Mouse (Mus musculus): ENCODE measurements around the gene Hapln2. TPM values are rescaled to one million over a fixed set of nuclear protein-coding genes. Genes with fewer than 3 reads are reported as not detected.
A peak's percentile ranks its signal among the peaks of the same experiment; 100 is the strongest.

Hapln2 gene
- polyA plus RNA-seq (2012; rRNA removed) (0.29 and 0.63 TPM in 2 replicates), polyA plus RNA-seq (2014; fragmentation: Nextera tagmentation; extraction: Ambion mirVana) (0.15 and 0.22 TPM in 2 replicates)

GRCm38 (mm10) chr3:88027434-88028186 is at the start of gene Hapln2:
Gene Hapln2 (minus strand): TSS chr3:88027583.
- Histone ChIP-seq H3K4me1 (ENCODE audit: control insufficient read depth, insufficient read depth, low read length) (peaks cover 5% of the 10 kb centered on the region), H3K27me3 (ENCODE audit: control insufficient read depth, insufficient read depth, low read length) (peaks cover 57% of the 10 kb centered on the region), H3K4me3 (replicated peaks; ENCODE audit: low read length) (no peak within 1 kb of the TSS), H3K9me3 (ENCODE audit: control insufficient read depth, low read length) (no peaks in the 10 kb centered on the region), H3K36me3 (ENCODE audit: control insufficient read depth, insufficient read depth, low read length) (no peaks in the 10 kb centered on the region), H3K9ac (ENCODE audit: low read depth, low read length, severe bottlenecking) (no peak within 1 kb of the TSS), H3K4me2 (replicated peaks; ENCODE audit: low read depth, low read length, severe bottlenecking) (no peak within 1 kb of the TSS), H3K27ac (replicated peaks; ENCODE audit: low read depth, low read length) (no peak within 1 kb of the TSS)
- ATAC-seq (ENCODE audit: low FRiP score, low read depth) (no peak), DNase-seq (ENCODE audit: low spot score) (no peak)
- TF ChIP-seq POLR2A (IDR thresholded peaks at IDR 0.05; ENCODE audit: borderline replicate concordance, extremely low read depth, insufficient read depth, insufficient read length): no peak
- 55% methylated on average over 5 of the region's 5 CpGs for WGBS

- no peaks in the 10 kb centered on the region for H3K36me3 ChIP-seq (ENCODE audit: control insufficient read depth, insufficient read depth, low read length)
- no peaks in the 10 kb centered on the region for H3K4me1 ChIP-seq (ENCODE audit: control insufficient read depth, insufficient read depth, low read length)
- no peaks in the 10 kb centered on the region for H3K9me3 ChIP-seq (ENCODE audit: control insufficient read depth, low read length)
- no peak overlapping the region for H3K4me2 ChIP-seq (replicated peaks; ENCODE audit: low read depth, low read length, severe bottlenecking)
- no peaks in the 10 kb centered on the region for H3K27me3 ChIP-seq (ENCODE audit: control insufficient read depth, insufficient read depth, low read length)
- H3K4me3 ChIP-seq (replicated peaks; ENCODE audit: low read length): no peak overlapping the region
- ATAC-seq (ENCODE audit: low FRiP score, low read depth): no peak
- no peak overlapping the region for H3K9ac ChIP-seq (ENCODE audit: low read depth, low read length, severe bottlenecking)
- no peak for TF ChIP-seq POLR2A (IDR thresholded peaks at IDR 0.05; ENCODE audit: borderline replicate concordance, extremely low read depth, insufficient read depth, insufficient read length)
- WGBS: 79% methylated on average over 8 of the region's 8 CpGs
- H3K27ac ChIP-seq (replicated peaks; ENCODE audit: low read depth, low read length): no peak overlapping the region
- no peak for DNase-seq (ENCODE audit: low spot score)
Observed at GRCm38 (mm10) chr3:88074766-88075165, 47.4 kb upstream of the Hapln2 start.

GRCm38 (mm10) chr3:88074351-88074750 is 47.0 kb upstream of the Hapln2 start:
- no peak for TF ChIP-seq POLR2A (IDR thresholded peaks at IDR 0.05; ENCODE audit: borderline replicate concordance, extremely low read depth, insufficient read depth, insufficient read length)
- H3K9me3 ChIP-seq (ENCODE audit: control insufficient read depth, low read length): no peaks in the 10 kb centered on the region
- no peaks in the 10 kb centered on the region for H3K36me3 ChIP-seq (ENCODE audit: control insufficient read depth, insufficient read depth, low read length)
- no peak overlapping the region for H3K4me2 ChIP-seq (replicated peaks; ENCODE audit: low read depth, low read length, severe bottlenecking)
- no peaks in the 10 kb centered on the region for H3K4me1 ChIP-seq (ENCODE audit: control insufficient read depth, insufficient read depth, low read length)
- ATAC-seq (ENCODE audit: low FRiP score, low read depth): no peak
- no peak overlapping the region for H3K4me3 ChIP-seq (replicated peaks; ENCODE audit: low read length)
- H3K27me3 ChIP-seq (ENCODE audit: control insufficient read depth, insufficient read depth, low read length): no peaks in the 10 kb centered on the region
- H3K9ac ChIP-seq (ENCODE audit: low read depth, low read length, severe bottlenecking): no peak overlapping the region
- WGBS: 59% methylated on average over 2 of the region's 2 CpGs
- no peak overlapping the region for H3K27ac ChIP-seq (replicated peaks; ENCODE audit: low read depth, low read length)
- no peak for DNase-seq (ENCODE audit: low spot score)

GRCm38 (mm10) chr3:88073631-88074030 is 46.2 kb upstream of the Hapln2 start:
- Histone ChIP-seq H3K4me2 (replicated peaks; ENCODE audit: low read depth, low read length, severe bottlenecking) (no peak overlapping the region), H3K4me1 (ENCODE audit: control insufficient read depth, insufficient read depth, low read length) (no peaks in the 10 kb centered on the region), H3K9ac (ENCODE audit: low read depth, low read length, severe bottlenecking) (no peak overlapping the region), H3K4me3 (replicated peaks; ENCODE audit: low read length) (no peak overlapping the region), H3K27ac (replicated peaks; ENCODE audit: low read depth, low read length) (no peak overlapping the region), H3K27me3 (ENCODE audit: control insufficient read depth, insufficient read depth, low read length) (no peaks in the 10 kb centered on the region), H3K9me3 (ENCODE audit: control insufficient read depth, low read length) (no peaks in the 10 kb centered on the region), H3K36me3 (ENCODE audit: control insufficient read depth, insufficient read depth, low read length) (no peaks in the 10 kb centered on the region)
- DNase-seq (ENCODE audit: low spot score): no peak
- no peak for ATAC-seq (ENCODE audit: low FRiP score, low read depth)
- WGBS: 60% methylated on average over 2 of the region's 2 CpGs
- TF ChIP-seq POLR2A (IDR thresholded peaks at IDR 0.05; ENCODE audit: borderline replicate concordance, extremely low read depth, insufficient read depth, insufficient read length): no peak

- DNase-seq (ENCODE audit: low spot score) (peak; percentile 81), ATAC-seq (ENCODE audit: low FRiP score, low read depth) (peak; percentile 58; the same call in 1 of the 2 replicates)
- H3K9ac ChIP-seq (ENCODE audit: low read depth, low read length, severe bottlenecking): no peak overlapping the region
- WGBS: 1% methylated on average over 5 of the region's 5 CpGs
- H3K4me1 ChIP-seq (ENCODE audit: control insufficient read depth, insufficient read depth, low read length): no peaks in the 10 kb centered on the region
- no peaks in the 10 kb centered on the region for H3K9me3 ChIP-seq (ENCODE audit: control insufficient read depth, low read length)
- H3K4me2 ChIP-seq (replicated peaks; ENCODE audit: low read depth, low read length, severe bottlenecking): no peak overlapping the region
- H3K36me3 ChIP-seq (ENCODE audit: control insufficient read depth, insufficient read depth, low read length): no peaks in the 10 kb centered on the region
- H3K4me3 ChIP-seq (replicated peaks; ENCODE audit: low read length): no peak overlapping the region
- no peak overlapping the region for H3K27ac ChIP-seq (replicated peaks; ENCODE audit: low read depth, low read length)
- TF ChIP-seq POLR2A (IDR thresholded peaks at IDR 0.05; ENCODE audit: borderline replicate concordance, extremely low read depth, insufficient read depth, insufficient read length): no peak
- H3K27me3 ChIP-seq (ENCODE audit: control insufficient read depth, insufficient read depth, low read length): no peaks in the 10 kb centered on the region
Observed at GRCm38 (mm10) chr3:88071783-88072182, 44.4 kb upstream of the Hapln2 start.
